ENCODE assay signal across 7 mouse cellular contexts in the genomic region with DNA sequence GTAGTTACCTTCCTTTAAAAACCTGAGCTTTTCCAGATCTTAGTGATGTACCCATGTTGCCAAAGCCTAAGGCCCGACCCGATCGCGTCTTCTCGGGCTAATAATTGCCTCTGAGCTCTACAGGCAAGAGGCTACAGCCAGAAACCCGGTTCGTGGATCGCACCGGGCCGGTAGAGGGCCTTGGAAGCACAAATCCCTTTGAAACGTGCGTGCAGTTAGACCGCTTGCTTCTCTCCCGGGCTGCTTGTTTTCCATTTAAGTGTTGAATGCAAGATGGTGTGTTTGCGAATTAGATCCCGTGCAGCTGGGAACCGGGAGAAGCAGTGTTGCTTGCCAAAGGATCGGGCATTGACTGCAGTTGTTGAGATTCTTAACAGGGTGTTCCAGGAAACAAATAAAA. TPM values are rescaled to one million over a fixed set of nuclear protein-coding genes. Genes with fewer than 3 reads are reported as not detected.
DNase-seq lines count a peak whose midpoint lies in the region; ATAC-seq lines count a peak whose summit lies in the region.

No protein-coding gene starts in this region.

- no peaks in the 10 kb centered on the region for H3K27me3 ChIP-seq in intestine, embryonic 15.5 days (replicated peaks)

- H3K4me1 ChIP-seq in intestine, embryonic 15.5 days (replicated peaks): peaks cover 13% of the 10 kb centered on the region

- H3K36me3 ChIP-seq in intestine, embryonic 15.5 days: no peaks in the 10 kb centered on the region

- H3K9ac ChIP-seq in intestine, embryonic 15.5 days: peak overlapping the region; percentile 49

- intact Hi-C loops in gastrocnemius, postnatal 14 days (cut with DNase I; ENCODE audit: low total_unique reads): loop anchor here (5.0 kb wide), 1 partner anchor 107 kb away; no protein-coding TSS in a partner anchor
- intact Hi-C loops in left cerebral cortex, postnatal 36 days (cut with DNase I): no loop called here

- peak overlapping the region; percentile 75 for H3K27ac ChIP-seq in intestine, embryonic 15.5 days

- H3K9me3 ChIP-seq in intestine, embryonic 15.5 days: no peaks in the 10 kb centered on the region

- WGBS in intestine, embryonic 15.5 days: 2% methylated on average over 18 of the region's 18 CpGs

- H3K4me2 ChIP-seq in intestine, embryonic 15.5 days (replicated peaks): peak overlapping the region; percentile 83

- peak; percentile 54 for DNase-seq in adrenal gland, adult 8-10 months
- peak; percentile 69 for DNase-seq in embryo, embryonic 10 days (ENCODE audit: low spot score)
- DNase-seq in gastrocnemius, postnatal 14 days: peak; percentile 50
- peak; percentile 54 to 60 for DNase-seq in left cerebral cortex, postnatal 36 days (ENCODE audit: low spot score in 2 of 2)
- DNase-seq in mesoderm, embryonic 11.5 days (ENCODE audit: low read depth, low spot score): peak; percentile 53
- DNase-seq in skeletal muscle tissue, adult 2 months (ENCODE audit: low read depth, low spot score): peak; percentile 25

- ATAC-seq in intestine, embryonic 15.5 days: peak; percentile 1; the same call in 1 of the 2 replicates

- peak overlapping the region; percentile 42 for H3K4me3 ChIP-seq in intestine, embryonic 15.5 days (replicated peaks)

RNA-seq across cellular contexts. Expression of gene Etv5, which starts 0.8 kb away (rescaled TPM):
- 10 to 100 TPM; 26.9 to 38.9 (median 29.8) TPM for total RNA-seq in adrenal gland, adult 8-10 months (2022)
- 10 to 100 TPM; 17.8 to 18.2 TPM for total RNA-seq in gastrocnemius, postnatal 14 days (2021)
- polyA plus RNA-seq in intestine, embryonic 15.5 days (2015; fragmentation: Nextera tagmentation; extraction: Ambion mirVana): 11.2 and 11.4 TPM in 2 replicates
- 10 to 100 TPM; 81.8 to 87.0 TPM for total RNA-seq in left cerebral cortex, postnatal 36 days (2021)

Comparison
In these comparisons a context has a peak if more than half of its experiments do, and no peak if none do; other contexts are left out.
1. Peak in every context shown above with its lines: DNase-seq, ATAC-seq, H3K4me3 ChIP-seq and H3K27ac ChIP-seq.